Mouse (Mus musculus) limb, embryonic 11.5 days (tissue): ENCODE data around the gene Rpgrip1. TPM values are rescaled to one million over a fixed set of nuclear protein-coding genes. Genes with fewer than 3 reads are reported as not detected.

Experiments
- ATAC-seq: fragments of 200-750 bp; cut with Nextera tagmentation; 2 replicates; pipeline ENCODE4 v1.8.0; 2017; ENCODE audit warnings: low read depth; ENCODE audit not compliant: insufficient number of reproducible peaks, low FRiP score, low TSS enrichment
- DNase-seq: peaks from one replicate; pipeline ENCODE4 v3.0.0-alpha.2; 2015; ENCODE audit warnings: low spot score
- H3K27ac ChIP-seq: fragments of 300-500 bp; sonication (generic); replicated peaks from 2 replicates; pipeline ENCODE4 v1.5.1; 2014; ENCODE audit warnings: low read depth, mild to moderate bottlenecking, low read length
- H3K27me3 ChIP-seq: fragments of 300-500 bp; sonication (generic); 2 replicates; pipeline ENCODE4 v1.6.1; 2014; ENCODE audit warnings: mild to moderate bottlenecking, low read length, mixed read lengths; ENCODE audit not compliant: control insufficient read depth, insufficient read depth
- H3K36me3 ChIP-seq: fragments of 300-500 bp; sonication (generic); 2 replicates; pipeline ENCODE4 v1.6.1; 2014; ENCODE audit warnings: mild to moderate bottlenecking, low read length, moderate library complexity, mixed read lengths; ENCODE audit not compliant: control insufficient read depth, insufficient read depth
- H3K4me1 ChIP-seq: fragments of 300-500 bp; sonication (generic); 2 replicates; pipeline ENCODE4 v1.6.1; 2014; ENCODE audit warnings: low read length, mixed read lengths; ENCODE audit not compliant: control insufficient read depth, insufficient read depth
- H3K4me2 ChIP-seq: fragments of 300-500 bp; sonication (generic); 2 replicates; pipeline ENCODE4 v1.6.1; 2014; ENCODE audit warnings: low read depth, mild to moderate bottlenecking, moderate library complexity; ENCODE audit not compliant: severe bottlenecking
- H3K4me3 ChIP-seq: fragments of 300-500 bp; sonication (generic); 2 replicates; pipeline ENCODE4 v1.5.1; 2014; ENCODE audit warnings: low read depth, low read length
- H3K9ac ChIP-seq: fragments of 300-500 bp; sonication (generic); 2 replicates; pipeline ENCODE4 v1.6.1; 2014; ENCODE audit warnings: mild to moderate bottlenecking, low read length
- H3K9me3 ChIP-seq: fragments of 300-500 bp; sonication (generic); 2 replicates; pipeline ENCODE4 v1.6.1; 2016; ENCODE audit warnings: low read length; ENCODE audit not compliant: control insufficient read depth
- WGBS: fragments of 180-500 bp; shearing (Covaris S2); extraction: QIAGEN DNeasy Blood & Tissue Kit; methylation state at CpG from one replicate; pipeline ENCODE4 v1.1.7; 2014; 5-methylcytosine and 5-hydroxymethylcytosine counted together
- polyA plus RNA-seq: library from polyadenylated mRNA; unstranded; fragments of >200 nt; fragmentation: Nextera tagmentation; extraction: Ambion mirVana; gene quantifications from 2 replicates; pipeline ENCODE4 v1.2.1, GENCODE M21; 2014

The Rpgrip1 gene
- polyA plus RNA-seq, 1 experiment from 2014 or later = 119 TPM

- ATAC-seq (no peak), DNase-seq (no peak)
- Histone ChIP-seq H3K27me3 (no peaks in the 10 kb centered on the region), H3K9ac (no peak overlapping the region), H3K4me3 (no peak overlapping the region), H3K27ac (no peak overlapping the region), H3K36me3 (no peaks in the 10 kb centered on the region), H3K4me1 (no peaks in the 10 kb centered on the region), H3K4me2 (no peak overlapping the region), H3K9me3 (no peaks in the 10 kb centered on the region)
- WGBS = 71% methylated on average over 3 of the region's 3 CpGs
Measured at GRCm38 (mm10) chr14:52152613-52153012, 42.1 kb downstream of the Rpgrip1 start.

DNA sequence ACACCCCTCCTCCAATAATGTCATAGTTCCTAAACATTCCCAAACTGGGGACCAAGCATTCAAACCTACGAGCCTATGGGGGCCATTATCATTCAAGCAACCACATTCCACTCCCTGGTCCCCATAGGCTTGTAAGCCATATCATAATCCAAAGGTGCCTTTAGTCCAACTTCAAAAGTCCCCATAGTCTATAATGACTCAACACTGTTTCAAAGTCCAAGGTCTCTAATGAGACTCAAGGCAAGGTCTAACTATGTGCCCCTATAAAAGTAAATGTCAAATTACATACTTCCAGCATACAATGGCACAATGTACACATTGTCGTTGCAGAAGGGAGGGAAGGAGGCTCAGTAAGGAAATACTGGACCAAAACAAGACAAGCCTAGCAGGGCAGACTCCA is 44.5 kb downstream of the Rpgrip1 start:
- H3K27ac ChIP-seq = no peak overlapping the region
- WGBS = 86% methylated on average over 2 of the region's 2 CpGs

GRCm38 (mm10) chr14:52160911-52161310 is 50.4 kb downstream of the Rpgrip1 start:
- Histone ChIP-seq H3K4me1 (no peaks in the 10 kb centered on the region), H3K27me3 (no peaks in the 10 kb centered on the region), H3K9me3 (no peaks in the 10 kb centered on the region), H3K4me2 (no peak overlapping the region), H3K27ac (no peak overlapping the region), H3K4me3 (no peak overlapping the region), H3K36me3 (peaks cover 23% of the 10 kb centered on the region; the same call in 1 of the 2 replicates), H3K9ac (no peak overlapping the region)
- ATAC-seq (no peak), DNase-seq (no peak)
- 91% methylated on average over 6 of the region's 6 CpGs for WGBS

More for the DNA sequence above, 44.5 kb downstream of the Rpgrip1 start:
- H3K27me3 ChIP-seq = no peaks in the 10 kb centered on the region
- no peaks in the 10 kb centered on the region for H3K9me3 ChIP-seq
- H3K4me1 ChIP-seq = no peaks in the 10 kb centered on the region
- H3K36me3 ChIP-seq = peaks cover 10% of the 10 kb centered on the region; the same call in 1 of the 2 replicates
- H3K4me2 ChIP-seq = no peak overlapping the region
- no peak overlapping the region for H3K9ac ChIP-seq
- H3K4me3 ChIP-seq = no peak overlapping the region
- ATAC-seq (no peak), DNase-seq (no peak)

DNA sequence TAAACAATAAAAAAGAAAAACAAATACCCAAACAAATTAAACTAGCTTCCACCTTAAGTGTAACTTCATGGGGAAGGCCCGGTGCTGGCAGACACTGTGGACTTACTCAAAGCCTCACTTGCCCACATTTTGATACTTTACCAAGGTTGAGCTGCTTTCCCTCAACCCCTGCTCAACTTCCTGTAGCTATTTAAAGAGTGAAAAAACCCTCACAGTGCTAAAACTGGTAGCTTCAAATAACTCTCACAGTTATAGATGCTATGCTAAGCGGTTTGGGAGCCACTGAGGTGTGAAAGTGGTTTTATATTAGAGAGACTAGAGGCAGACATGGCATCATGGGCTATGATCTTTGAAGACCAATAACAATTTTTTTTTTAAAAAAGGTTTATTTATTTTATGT is 56.1 kb downstream of the Rpgrip1 start:
- WGBS = 97% methylated on average over 2 of the region's 2 CpGs
- Histone ChIP-seq H3K27ac (no peak overlapping the region), H3K4me3 (no peak overlapping the region), H3K4me1 (no peaks in the 10 kb centered on the region), H3K9me3 (no peaks in the 10 kb centered on the region), H3K36me3 (peaks cover 15% of the 10 kb centered on the region; the same call in 1 of the 2 replicates), H3K9ac (no peak overlapping the region), H3K4me2 (no peak overlapping the region), H3K27me3 (no peaks in the 10 kb centered on the region)
- no peak for ATAC-seq
- DNase-seq = no peak

- Histone ChIP-seq H3K4me2 (no peak overlapping the region), H3K27ac (no peak overlapping the region), H3K4me3 (no peak overlapping the region), H3K36me3 (peaks cover 2% of the 10 kb centered on the region; the same call in 1 of the 2 replicates), H3K9ac (no peak overlapping the region), H3K27me3 (no peaks in the 10 kb centered on the region), H3K9me3 (no peaks in the 10 kb centered on the region), H3K4me1 (no peaks in the 10 kb centered on the region)
- no peak for ATAC-seq
- no peak for DNase-seq
- WGBS = 71% methylated on average over 1 of the region's 1 CpGs
Measured at GRCm38 (mm10) chr14:52188788-52189187, 78.3 kb downstream of the Rpgrip1 start.

DNA sequence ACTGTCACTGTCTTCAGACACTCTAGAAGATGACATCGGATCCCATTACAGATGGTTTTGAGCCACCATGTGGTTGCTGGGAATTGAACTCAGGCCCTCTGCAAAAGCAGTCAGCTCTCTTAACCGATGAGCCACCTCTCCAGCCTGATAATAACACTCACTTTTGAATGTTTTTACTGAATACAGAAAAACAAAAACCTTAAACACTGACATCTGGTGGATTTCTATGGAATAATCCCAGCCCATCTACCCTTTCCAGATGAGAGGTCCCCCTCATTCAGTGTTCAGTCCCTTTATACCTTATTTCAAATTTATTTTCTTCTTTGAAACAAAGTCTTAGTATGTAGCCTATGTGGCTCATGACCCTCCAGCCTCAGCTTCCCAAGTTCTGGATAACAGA is 79.0 kb downstream of the Rpgrip1 start:
- no peaks in the 10 kb centered on the region for H3K27me3 ChIP-seq
- H3K27ac ChIP-seq = no peak overlapping the region
- H3K4me2 ChIP-seq = no peak overlapping the region
- WGBS = 93% methylated on average over 2 of the region's 2 CpGs
- H3K9ac ChIP-seq = no peak overlapping the region
- no peaks in the 10 kb centered on the region for H3K9me3 ChIP-seq
- H3K36me3 ChIP-seq = peaks cover 6% of the 10 kb centered on the region; the same call in 1 of the 2 replicates
- no peak for ATAC-seq
- DNase-seq = no peak
- no peak overlapping the region for H3K4me3 ChIP-seq
- H3K4me1 ChIP-seq = no peaks in the 10 kb centered on the region; the same call in 1 of the 2 replicates

GRCm38 (mm10) chr14:52190740-52191359 is 80.3 kb downstream of the Rpgrip1 start:
- peaks cover 3% of the 10 kb centered on the region; the same call in 1 of the 2 replicates for H3K4me1 ChIP-seq
- no peaks in the 10 kb centered on the region for H3K9me3 ChIP-seq
- no peaks in the 10 kb centered on the region for H3K27me3 ChIP-seq
- peaks cover 6% of the 10 kb centered on the region; the same call in 1 of the 2 replicates for H3K36me3 ChIP-seq
- no peak overlapping the region for H3K9ac ChIP-seq
- no peak overlapping the region for H3K27ac ChIP-seq
- H3K4me2 ChIP-seq = no peak overlapping the region
- no peak overlapping the region for H3K4me3 ChIP-seq
- no peak for ATAC-seq
- DNase-seq = peak; percentile 48

GRCm38 (mm10) chr14:52195691-52196090 is 85.2 kb downstream of the Rpgrip1 start:
- 16% methylated on average over 3 of the region's 3 CpGs for WGBS
- Histone ChIP-seq H3K27ac (no peak overlapping the region), H3K27me3 (no peaks in the 10 kb centered on the region), H3K9me3 (no peaks in the 10 kb centered on the region), H3K4me3 (peak overlapping the region; percentile 92), H3K9ac (no peak overlapping the region; the same call in 1 of the 2 replicates), H3K36me3 (peaks cover 10% of the 10 kb centered on the region), H3K4me1 (peaks cover 3% of the 10 kb centered on the region; the same call in 1 of the 2 replicates), H3K4me2 (peak overlapping the region; percentile 72)
- peak; percentile 74 for DNase-seq
- no peak for ATAC-seq
